Mouse (Mus musculus) bone marrow, adult 2 months (tissue): ENCODE data around the gene Chp1.

ENCODE experiments used
- CTCF ChIP-seq: fragments of 200-500 bp; IDR thresholded peaks from 2 replicates; pipeline ENCODE4 v1.5.1; 2011; ENCODE audit warnings: low read length, control low read depth; ENCODE audit not compliant: control insufficient read depth, insufficient read depth
- POLR2A ChIP-seq: fragments of 200-500 bp; IDR thresholded peaks from 2 replicates; pipeline ENCODE4 v1.6.1; 2011; ENCODE audit warnings: low read depth, mild to moderate bottlenecking, control low read depth, low read length, borderline replicate concordance; ENCODE audit not compliant: control insufficient read depth

DNA sequence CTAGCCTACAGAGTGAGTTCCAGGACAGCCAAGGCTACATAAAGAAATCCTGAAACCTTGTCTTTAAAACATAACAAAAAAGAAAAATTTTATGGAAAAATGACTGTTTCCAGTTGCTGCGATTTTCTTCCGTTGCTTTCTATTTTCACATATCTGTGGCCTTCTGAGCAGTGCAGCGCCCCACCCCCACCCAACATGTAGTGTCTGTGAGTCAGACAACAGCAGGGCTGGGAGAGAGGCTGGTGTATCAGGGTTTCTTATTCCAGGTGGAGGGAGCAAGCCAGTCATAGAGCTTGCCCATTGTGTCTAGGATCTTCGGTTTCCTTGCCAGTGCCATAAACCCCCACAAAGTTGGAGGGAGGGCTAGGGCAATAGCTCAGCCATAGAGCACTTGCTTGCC is 23.7 kb upstream of the Chp1 start:
- TF ChIP-seq CTCF (no peak), POLR2A (no peak)
